Mouse (Mus musculus) gastrocnemius, postnatal 14 days (tissue): ENCODE data around the gene Ddx27. TPM values are rescaled to one million over a fixed set of nuclear protein-coding genes. Genes with fewer than 3 reads are reported as not detected.
"Not testable (repeated sequence)": the region's sequence is repeated elsewhere in the genome, so short reads cannot be mapped to it uniquely, and the experiment has no call there.

Experiments
- DNase-seq: peaks from one replicate; pipeline ENCODE4 v3.0.0; 2021; ENCODE audit warnings: mixed read lengths
- intact Hi-C: fragments of 180-260 bp; cut with DNase I; formaldehyde crosslinking; loops from one replicate; pipeline ENCODE4 v1.15.1; 2025; ENCODE audit warnings: low total_unique reads
- long read RNA-seq, 2 experiments: library from polyadenylated mRNA; stranded (forward); transcript quantifications; one replicate each; pipeline ENCODE4 v2.0.0; 2021
- total RNA-seq, 2 experiments: library from RNA; stranded (reverse); gene quantifications; 2 replicates each; pipeline ENCODE4 v1.2.3; 2021

The Ddx27 gene
- total RNA-seq = 1 to 10 TPM; 6.8 to 8.0 TPM
- long read RNA-seq, experiment 1, transcript Ddx27-201 (21 exons, 2,714 nt) = major isoform, 14 of 17 reads
- long read RNA-seq, experiment 1, partial matches to known transcripts = 3 of 17 reads
- long read RNA-seq, experiment 1, other reads (novel, unspliced or antisense) = 0 of 17 reads
- long read RNA-seq, experiment 2, transcript Ddx27-201 (21 exons, 2,714 nt) = major isoform, 17 of 20 reads
- long read RNA-seq, experiment 2, partial matches to known transcripts = 2 of 20 reads
- long read RNA-seq, experiment 2, other reads (novel, unspliced or antisense) = 1 of 20 reads

GRCm38 (mm10) chr2:167014702-167015381 is at the start of gene Ddx27:
Gene Ddx27 (plus strand): TSS chr2:167015193.
- intact Hi-C loops = no loop called here
- peak; percentile 92 for DNase-seq

GRCm38 (mm10) chr2:166973153-166973552 is 41.8 kb upstream of the Ddx27 start:
- DNase-seq = no peak
- intact Hi-C loops = no loop called here

- DNase-seq = no peak
- intact Hi-C loops = no loop called here
Observed at GRCm38 (mm10) chr2:166974177-166974872, 40.7 kb upstream of the Ddx27 start.

- no peak for DNase-seq
- intact Hi-C loops = no loop called here
Observed at GRCm38 (mm10) chr2:166976356-166976755, 38.6 kb upstream of the Ddx27 start.

- intact Hi-C loops = no loop called here
Observed at GRCm38 (mm10) chr2:166977490-166977889, 37.5 kb upstream of the Ddx27 start.

GRCm38 (mm10) chr2:166980161-166980560 is 34.8 kb upstream of the Ddx27 start:
- intact Hi-C loops = no loop called here

More at GRCm38 (mm10) chr2:166977490-166977889, 37.5 kb upstream of the Ddx27 start:
- no peak for DNase-seq

GRCm38 (mm10) chr2:166983351-166983894 is 31.6 kb upstream of the Ddx27 start:
- intact Hi-C loops = no loop called here
- DNase-seq = no peak

More at GRCm38 (mm10) chr2:166980161-166980560, 34.8 kb upstream of the Ddx27 start:
- no peak for DNase-seq

- intact Hi-C loops = no loop called here
- DNase-seq = no peak
Observed at GRCm38 (mm10) chr2:166990861-166991260, 24.1 kb upstream of the Ddx27 start.

- no peak for DNase-seq
- intact Hi-C loops = no loop called here
Observed at GRCm38 (mm10) chr2:166991945-166992344, 23.0 kb upstream of the Ddx27 start.

- no peak for DNase-seq
- intact Hi-C loops = no loop called here
Observed at GRCm38 (mm10) chr2:166995021-166995795, 19.8 kb upstream of the Ddx27 start.

GRCm38 (mm10) chr2:166995796-166996532 is 19.0 kb upstream of the Ddx27 start, which contains the start of gene Stau1:
Gene Stau1 (minus strand): TSS chr2:166996299.
- peak; percentile 98 for DNase-seq
- intact Hi-C loops = no loop called here

- intact Hi-C loops = no loop called here
- DNase-seq = no peak
Observed at GRCm38 (mm10) chr2:166996533-166996894, 18.5 kb upstream of the Ddx27 start.

- intact Hi-C loops = no loop called here
- no peak for DNase-seq
Observed at GRCm38 (mm10) chr2:167001486-167001885, 13.5 kb upstream of the Ddx27 start.

- intact Hi-C loops = loop anchor here (2.0 kb wide), 1 partner anchor 51 kb away; no protein-coding TSS in a partner anchor
- peak; percentile 45 for DNase-seq
Observed at GRCm38 (mm10) chr2:167004099-167004854, 10.7 kb upstream of the Ddx27 start.

GRCm38 (mm10) chr2:167006355-167006754 is 8.6 kb upstream of the Ddx27 start:
- intact Hi-C loops = no loop called here
- DNase-seq = no peak

- intact Hi-C loops = no loop called here
- DNase-seq = no peak
Observed at GRCm38 (mm10) chr2:167007001-167007491, 7.9 kb upstream of the Ddx27 start.

GRCm38 (mm10) chr2:167007565-167007964 is 7.4 kb upstream of the Ddx27 start:
- DNase-seq, intact Hi-C loops: not testable (repeated sequence)

GRCm38 (mm10) chr2:167009483-167009882 is 5.5 kb upstream of the Ddx27 start:
- intact Hi-C loops = no loop called here
- no peak for DNase-seq
